Mouse (Mus musculus) neural tube, postnatal 0 days (tissue): ENCODE data around the gene Syt13. TPM values are rescaled to one million over a fixed set of nuclear protein-coding genes. Genes with fewer than 3 reads are reported as not detected.

Experiments
- polyA plus RNA-seq: library from polyadenylated mRNA; unstranded; fragments of >200 nt; fragmentation: Nextera tagmentation; extraction: Ambion mirVana; gene quantifications from 2 replicates; pipeline ENCODE4 v1.2.1, GENCODE M21; 2015

Syt13 gene
- polyA plus RNA-seq = 55.7 and 65.9 TPM in 2 replicates

DNA sequence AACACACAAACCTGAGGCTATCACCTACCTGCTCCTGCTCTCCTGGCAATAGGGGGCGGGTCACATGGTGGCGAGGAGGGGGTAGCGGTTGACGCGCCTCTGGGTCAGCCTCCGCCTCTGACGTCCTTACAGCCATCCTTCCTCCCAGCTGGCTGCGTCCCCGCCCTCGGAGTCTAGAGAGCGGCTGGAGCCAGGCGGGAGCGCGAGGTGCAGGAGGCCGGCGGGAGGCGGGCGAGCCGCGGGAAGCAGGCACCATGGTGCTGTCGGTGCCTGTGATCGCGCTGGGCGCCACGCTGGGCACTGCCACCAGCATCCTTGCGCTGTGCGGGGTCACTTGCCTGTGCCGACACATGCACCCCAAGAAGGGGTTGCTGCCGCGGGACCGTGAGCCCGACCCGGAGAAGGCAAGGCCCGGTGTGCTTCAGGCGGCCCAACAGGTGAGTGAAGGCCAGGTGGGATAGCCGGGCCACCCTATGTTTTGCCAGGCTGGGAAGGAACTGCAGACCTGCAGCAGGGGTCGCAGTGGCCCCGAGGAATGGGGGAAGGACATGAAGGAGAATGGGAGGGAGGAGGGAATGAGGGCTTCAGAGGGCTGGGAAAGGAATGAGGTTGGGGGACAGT, at the start of gene Syt13:
TSS of gene Syt13 (plus strand) at position 166 of the 621 bp plus-strand sequence.

Other genes starting within 250 kb of the Syt13 start
- gene Prdm11, start 131.1 kb downstream of the Syt13 start, polyA plus RNA-seq = 2.9 and 3.5 TPM in 2 replicates